In genomic region chr17:46618769-46619682, GRCm38 (mm10) we compare ENCODE assay signal across 9 mouse cellular contexts. TPM values are rescaled to one million over a fixed set of nuclear protein-coding genes. Genes with fewer than 3 reads are reported as not detected.
DNase-seq lines count a peak whose midpoint lies in the region; ATAC-seq and TF ChIP-seq lines count a peak whose summit lies in the region.
"Had no signal": no experiment of that assay in that cellular context is flagged by ENCODE, and none has a peak within 500 bp of the region (broad histone marks: within the 10 kb centered on the region; RNA-seq: fewer than 3 reads in every experiment).

No protein-coding gene starts in this region.

- peaks cover 13% of the 10 kb centered on the region for H3K36me3 ChIP-seq in forebrain, embryonic 10.5 days (replicated peaks)
- no peaks in the 10 kb centered on the region for H3K36me3 ChIP-seq in limb, embryonic 13.5 days

- H3K27ac ChIP-seq in layer of hippocampus, adult 2 months: peak overlapping the region; percentile 32; the same call in 1 of the 2 replicates
- H3K27ac ChIP-seq in forebrain, embryonic 10.5 days: peak overlapping the region; percentile 96
- peak overlapping the region; percentile 97 for H3K27ac ChIP-seq in limb, embryonic 13.5 days

- ATAC-seq in limb, embryonic 13.5 days (ENCODE audit: low FRiP score, low read depth): peak; percentile 55

- no peak for DNase-seq in layer of hippocampus, adult 2 months (ENCODE audit: low spot score in 2 of 2)
- no peak for DNase-seq in layer of hippocampus, adult 11-12 months (ENCODE audit: low spot score)
- DNase-seq in forebrain, embryonic 10.5 days (ENCODE audit: extremely low spot score, low spot score): peak; percentile 68
- peak; percentile 55 for DNase-seq in retina, postnatal 1 day
- DNase-seq in cerebellum, postnatal 10 days: no peak
- DNase-seq in cerebellum, adult 9-10 months: no peak
- DNase-seq in thymus, postnatal 4 days: no peak
- DNase-seq: right cerebral cortex, postnatal 25 days had no signal

- peak overlapping the region; percentile 62 for H3K9ac ChIP-seq in limb, embryonic 13.5 days

- peaks cover 96% of the 10 kb centered on the region for H3K4me1 ChIP-seq in forebrain, embryonic 10.5 days
- peaks cover 94% of the 10 kb centered on the region for H3K4me1 ChIP-seq in limb, embryonic 13.5 days

- H3K27me3 ChIP-seq in forebrain, embryonic 10.5 days (ENCODE audit: poor library complexity, severe bottlenecking): no peaks in the 10 kb centered on the region
- no peaks in the 10 kb centered on the region for H3K27me3 ChIP-seq in limb, embryonic 13.5 days

- H3K4me2 ChIP-seq in limb, embryonic 13.5 days (replicated peaks): peak overlapping the region; percentile 65

- TF ChIP-seq CTCF in layer of hippocampus, adult 2 months (conservative IDR thresholded peaks at IDR 0.05): no peak

- 0 out of 2 replicates have a peak, but pooled peaks cover 4% of the 10 kb centered on the region for H3K9me3 ChIP-seq in forebrain, embryonic 10.5 days
- H3K9me3 ChIP-seq in limb, embryonic 13.5 days: no peaks in the 10 kb centered on the region

- 2% methylated on average over 27 of the region's 27 CpGs for WGBS in forebrain, embryonic 10.5 days
- WGBS in limb, embryonic 13.5 days: 5% methylated on average over 27 of the region's 27 CpGs

- H3K4me3 ChIP-seq in layer of hippocampus, adult 2 months: no peak overlapping the region
- H3K4me3 ChIP-seq in forebrain, embryonic 10.5 days: peak overlapping the region; percentile 44
- peak overlapping the region; percentile 24 for H3K4me3 ChIP-seq in limb, embryonic 13.5 days

RNA-seq across cellular contexts. Expression of gene Ptk7, which starts 10.3 kb away (rescaled TPM):
- total RNA-seq in layer of hippocampus, adult 2 months (2021): 1 to 10 TPM; 8.5 to 8.8 TPM
- polyA plus RNA-seq in forebrain, embryonic 10.5 days (2016; fragmentation: Nextera tagmentation; extraction: Ambion mirVana): 66.0 and 68.4 TPM in 2 replicates
- polyA plus RNA-seq in limb, embryonic 13.5 days (2015; fragmentation: Nextera tagmentation; extraction: Ambion mirVana): 128 and 138 TPM in 2 replicates

RNA-seq across cellular contexts. Expression of gene Klc4, which starts 26.8 kb away (rescaled TPM):
- total RNA-seq in layer of hippocampus, adult 2 months (2021): 10 to 100 TPM; 19.0 to 20.1 TPM
- polyA plus RNA-seq in forebrain, embryonic 10.5 days (2016; fragmentation: Nextera tagmentation; extraction: Ambion mirVana): 29.1 and 31.8 TPM in 2 replicates
- 26.4 and 26.5 TPM in 2 replicates for polyA plus RNA-seq in limb, embryonic 13.5 days (2015; fragmentation: Nextera tagmentation; extraction: Ambion mirVana)

RNA-seq across cellular contexts. Expression of gene Mrpl2, which starts 27.0 kb away (rescaled TPM):
- 10 to 100 TPM; 52.2 to 53.5 TPM for total RNA-seq in layer of hippocampus, adult 2 months (2021)
- 136 and 137 TPM in 2 replicates for polyA plus RNA-seq in forebrain, embryonic 10.5 days (2016; fragmentation: Nextera tagmentation; extraction: Ambion mirVana)
- polyA plus RNA-seq in limb, embryonic 13.5 days (2015; fragmentation: Nextera tagmentation; extraction: Ambion mirVana): 104 and 106 TPM in 2 replicates

RNA-seq across cellular contexts. Expression of gene Cul7, which starts 31.1 kb away (rescaled TPM):
- 10 to 100 TPM; 19.1 to 20.4 TPM for total RNA-seq in layer of hippocampus, adult 2 months (2021)
- polyA plus RNA-seq in forebrain, embryonic 10.5 days (2016; fragmentation: Nextera tagmentation; extraction: Ambion mirVana): 38.0 and 40.9 TPM in 2 replicates
- 63.2 and 66.0 TPM in 2 replicates for polyA plus RNA-seq in limb, embryonic 13.5 days (2015; fragmentation: Nextera tagmentation; extraction: Ambion mirVana)

RNA-seq across cellular contexts. Expression of gene Rrp36, which starts 55.1 kb away (rescaled TPM):
- 10 to 100 TPM; 15.8 to 16.8 TPM for total RNA-seq in layer of hippocampus, adult 2 months (2021)
- polyA plus RNA-seq in forebrain, embryonic 10.5 days (2016; fragmentation: Nextera tagmentation; extraction: Ambion mirVana): 69.0 and 70.1 TPM in 2 replicates
- polyA plus RNA-seq in limb, embryonic 13.5 days (2015; fragmentation: Nextera tagmentation; extraction: Ambion mirVana): 67.6 and 73.9 TPM in 2 replicates

Comparison
In these comparisons a context has a peak if more than half of its experiments do, and no peak if none do; other contexts are left out.
1. DNase-seq: peak in forebrain, embryonic 10.5 days (single experiment) and retina, postnatal 1 day (single experiment); none in layer of hippocampus, adult 2 months (0 of 2), layer of hippocampus, adult 11-12 months (single experiment), cerebellum, postnatal 10 days (0 of 2), cerebellum, adult 9-10 months (single experiment) and thymus, postnatal 4 days (single experiment).
2. H3K27ac ChIP-seq: peak in every context shown above with its lines; median percentile 97 in limb, embryonic 13.5 days; 96 in forebrain, embryonic 10.5 days; 32 in layer of hippocampus, adult 2 months.